In genomic region chr17:31664760-31665159, GRCm38 (mm10) we compare ENCODE assay signal across 9 mouse cellular contexts. TPM values are rescaled to one million over a fixed set of nuclear protein-coding genes. Genes with fewer than 3 reads are reported as not detected.
DNase-seq lines count a peak whose midpoint lies in the region; ATAC-seq and TF ChIP-seq lines count a peak whose summit lies in the region.
"Had no signal": no experiment of that assay in that cellular context is flagged by ENCODE, and none has a peak within 500 bp of the region (broad histone marks: within the 10 kb centered on the region; RNA-seq: fewer than 3 reads in every experiment).

No protein-coding gene starts in this region.

- in situ Hi-C loops in CH12.LX (cut with MboI; ENCODE audit: low pct_ligation_motif_present, low pct_unique_long_range_greater_than_20kb, low sequenced_read_pairs), result loop anchor here (10.0 kb wide), 1 partner anchor 150 kb away; the partner anchor contains the start of gene Wdr4

- TF ChIP-seq POLR2A in CH12.LX (IDR thresholded peaks at IDR 0.05; ENCODE audit: low read depth, low read length), result no peak

- no peaks in the 10 kb centered on the region for H3K79me2 ChIP-seq in CH12.LX (replicated peaks; ENCODE audit: control insufficient read depth, extremely low read depth, insufficient read depth, poor library complexity, severe bottlenecking)

- peak; percentile 73 for ATAC-seq in heart, embryonic 16.5 days (replicated peaks; ENCODE audit: extremely low read depth, insufficient read depth, low FRiP score)
- ATAC-seq in lung, embryonic 14.5 days (ENCODE audit: insufficient read depth), result peak; percentile 75

- DNase-seq in CH12.LX (ENCODE audit: extremely low read depth), result peak; percentile 82
- peak; percentile 44 for DNase-seq in c-Kit-negative CD71-positive TER-119-positive erythroid progenitor cells, embryonic 14.5 days (ENCODE audit: low read depth, low spot score)
- DNase-seq in forebrain, embryonic 10.5 days (ENCODE audit: extremely low spot score, low spot score), result peak; percentile 78
- DNase-seq in layer of hippocampus, adult 11-12 months (ENCODE audit: low spot score), result peak; percentile 83
- peak; percentile 88 for DNase-seq in lung, embryonic 14.5 days
- peak; percentile 87 for DNase-seq in ovary, postnatal 36 days (ENCODE audit: low spot score)
- DNase-seq in thymus, postnatal 10 days (ENCODE audit: low spot score in 2 of 2), result peak; percentile 74 to 85

- no peak overlapping the region; the same call in 1 of the 2 replicates for H3K4me2 ChIP-seq in CH12.LX (ENCODE audit: insufficient read depth, low read depth, poor library complexity, severe bottlenecking)
- no peak overlapping the region for H3K4me2 ChIP-seq in heart, embryonic 16.5 days (ENCODE audit: low read depth, low read length)
- no peak overlapping the region for H3K4me2 ChIP-seq in lung, embryonic 14.5 days
- H3K4me2 ChIP-seq: heart, embryonic 13.5 days had no signal

- dilution Hi-C loops in CH12.LX (cut with MboI; ENCODE audit: extremely low pct_ligation_motif_present, extremely low pct_unique_long_range_greater_than_20kb, low sequenced_read_pairs), result no loop called here

- H3K36me3 ChIP-seq in CH12.LX (replicated peaks in 1 of 2; ENCODE audit: control insufficient read depth in 1 of 2, insufficient read depth in 1 of 2, low read length in 1 of 2), result no peaks in the 10 kb centered on the region
- no peaks in the 10 kb centered on the region for H3K36me3 ChIP-seq in forebrain, embryonic 10.5 days (replicated peaks)
- no peaks in the 10 kb centered on the region for H3K36me3 ChIP-seq in heart, embryonic 16.5 days (ENCODE audit: control insufficient read depth, insufficient read depth)
- H3K36me3 ChIP-seq in lung, embryonic 14.5 days (ENCODE audit: insufficient read depth), result no peaks in the 10 kb centered on the region
- H3K36me3 ChIP-seq: heart, embryonic 13.5 days had no signal

- no peak overlapping the region for H3K27ac ChIP-seq in CH12.LX (ENCODE audit: insufficient read depth, low read depth)
- H3K27ac ChIP-seq in forebrain, embryonic 10.5 days, result no peak overlapping the region
- no peak overlapping the region for H3K27ac ChIP-seq in heart, embryonic 16.5 days (ENCODE audit: low read length)
- no peak overlapping the region for H3K27ac ChIP-seq in lung, embryonic 14.5 days (ENCODE audit: low read depth)
- H3K27ac ChIP-seq: heart, embryonic 13.5 days had no signal

- no peak for TF ChIP-seq EP300 in CH12.LX (IDR thresholded peaks at IDR 0.05; ENCODE audit: low read length)

- TF ChIP-seq CTCF in CH12.LX (conservative IDR thresholded peaks at IDR 0.05 in 1 of 2, IDR thresholded peaks at IDR 0.05 in 1 of 2; ENCODE audit: low read depth in 2 of 2, low read length in 2 of 2), result peak; percentile 58 to 94
- TF ChIP-seq CTCF in lung, embryonic 14.5 days (IDR thresholded peaks at IDR 0.05; ENCODE audit: low read depth), result peak; percentile 88

- 16% methylated on average over 4 of the region's 4 CpGs for WGBS in forebrain, embryonic 10.5 days
- WGBS in heart, embryonic 16.5 days, result 1% methylated on average over 4 of the region's 4 CpGs
- WGBS in lung, embryonic 14.5 days, result 4% methylated on average over 4 of the region's 4 CpGs

- peak; percentile 97 for TF ChIP-seq RAD21 in CH12.LX (IDR thresholded peaks at IDR 0.05; ENCODE audit: low read depth, low read length)

- H3K4me3 ChIP-seq in CH12.LX (replicated peaks in 1 of 3; ENCODE audit: low read depth in 2 of 3, low read length in 2 of 3, poor library complexity in 1 of 3), result no peak overlapping the region
- H3K4me3 ChIP-seq in forebrain, embryonic 10.5 days, result no peak overlapping the region
- no peak overlapping the region for H3K4me3 ChIP-seq in heart, embryonic 16.5 days (ENCODE audit: low read length)
- no peak overlapping the region for H3K4me3 ChIP-seq in lung, embryonic 14.5 days (ENCODE audit: low read depth, low read length)
- H3K4me3 ChIP-seq: heart, embryonic 13.5 days had no signal

- H3K27me3 ChIP-seq in CH12.LX (replicated peaks), result peaks cover 5% of the 10 kb centered on the region
- H3K27me3 ChIP-seq in forebrain, embryonic 10.5 days (ENCODE audit: poor library complexity, severe bottlenecking), result no peaks in the 10 kb centered on the region
- no peaks in the 10 kb centered on the region; the same call in 1 of the 2 replicates for H3K27me3 ChIP-seq in heart, embryonic 16.5 days (ENCODE audit: control insufficient read depth, insufficient read depth, low read length)
- H3K27me3 ChIP-seq in lung, embryonic 14.5 days (ENCODE audit: insufficient read depth, low read length), result no peaks in the 10 kb centered on the region
- H3K27me3 ChIP-seq: heart, embryonic 13.5 days had no signal

- no peak overlapping the region for H3K9ac ChIP-seq in CH12.LX (ENCODE audit: insufficient read depth, low read depth)
- H3K9ac ChIP-seq in heart, embryonic 16.5 days (ENCODE audit: low read length), result no peak overlapping the region
- H3K9ac ChIP-seq in lung, embryonic 14.5 days, result no peak overlapping the region
- H3K9ac ChIP-seq: heart, embryonic 13.5 days had no signal

- peaks cover 4 to 12% of the 10 kb centered on the region in 2 experiments for H3K4me1 ChIP-seq in CH12.LX (ENCODE audit: control insufficient read depth in 1 of 2, insufficient read depth in 2 of 2)
- H3K4me1 ChIP-seq in forebrain, embryonic 10.5 days, result peaks cover 9% of the 10 kb centered on the region
- H3K4me1 ChIP-seq in heart, embryonic 16.5 days (ENCODE audit: control insufficient read depth, insufficient read depth, low read length), result no peaks in the 10 kb centered on the region
- no peaks in the 10 kb centered on the region for H3K4me1 ChIP-seq in lung, embryonic 14.5 days (ENCODE audit: insufficient read depth)
- H3K4me1 ChIP-seq: heart, embryonic 13.5 days had no signal

- H3K9me3 ChIP-seq in CH12.LX (replicated peaks; ENCODE audit: low read length), result peaks cover 2% of the 10 kb centered on the region
- H3K9me3 ChIP-seq in forebrain, embryonic 10.5 days, result no peaks in the 10 kb centered on the region
- H3K9me3 ChIP-seq in heart, embryonic 16.5 days (replicated peaks; ENCODE audit: control insufficient read depth, low read length), result no peaks in the 10 kb centered on the region
- H3K9me3 ChIP-seq in lung, embryonic 14.5 days (ENCODE audit: low read depth, low read length), result no peaks in the 10 kb centered on the region
- H3K9me3 ChIP-seq: heart, embryonic 13.5 days had no signal

TF ChIP-seq in CH12.LX, 34 proteins besides CTCF, POLR2A, EP300 and RAD21:
- TF ChIP-seq MYC (IDR thresholded peaks at IDR 0.05; ENCODE audit: low read depth, low read length) (0 out of 2 replicates have a peak, but pooled peaks have one; percentile 49), CHD2 (IDR thresholded peaks at IDR 0.05; ENCODE audit: low read length) (no peak), SIN3A (IDR thresholded peaks at IDR 0.05; ENCODE audit: low read length) (no peak), MAFK (IDR thresholded peaks at IDR 0.05; ENCODE audit: insufficient replicate concordance, low read length) (no peak), JUN (IDR thresholded peaks at IDR 0.05; ENCODE audit: insufficient read depth, low read depth, low read length) (no peak), TCF12 (IDR thresholded peaks at IDR 0.05; ENCODE audit: low read depth, low read length) (0 out of 2 replicates have a peak, but pooled peaks have one; percentile 49), ZMIZ1 (IDR thresholded peaks at IDR 0.05; ENCODE audit: low read depth, low read length) (no peak), ZC3H11A (IDR thresholded peaks at IDR 0.05; ENCODE audit: low read depth, low read length) (peak; percentile 66), SMC3 (IDR thresholded peaks at IDR 0.05; ENCODE audit: low read depth, low read length) (peak; percentile 90), MAZ (IDR thresholded peaks at IDR 0.05; ENCODE audit: low read depth, low read length) (peak; percentile 42; the same call in 1 of the 2 replicates), USF2 (conservative IDR thresholded peaks at IDR 0.05; ENCODE audit: low read depth, low read length) (no peak), NRF1 (IDR thresholded peaks at IDR 0.05; ENCODE audit: low read depth, low read length) (0 out of 2 replicates have a peak, but pooled peaks have one; percentile 31), MAX (IDR thresholded peaks at IDR 0.05; ENCODE audit: low read length) (0 out of 2 replicates have a peak, but pooled peaks have one; percentile 42)

RNA-seq across cellular contexts. Expression of gene U2af1, which starts 6.1 kb away (rescaled TPM):
- total RNA-seq in CH12.LX (2012; rRNA removed) (141 and 183 TPM in 2 replicates), CH12.LX (2014; rRNA removed) (269 and 286 TPM in 2 replicates)
- 316 and 391 TPM in 2 replicates for polyA plus RNA-seq in CH12.LX (2012; ENCODE audit: insufficient read length, low read depth)
- 529 and 553 TPM in 2 replicates for polyA plus RNA-seq in forebrain, embryonic 10.5 days (2016; fragmentation: Nextera tagmentation; extraction: Ambion mirVana)
- polyA plus RNA-seq in heart, embryonic 16.5 days (2015; fragmentation: Nextera tagmentation; extraction: Ambion mirVana), result 187 and 204 TPM in 2 replicates
- polyA plus RNA-seq in lung, embryonic 14.5 days (2014; fragmentation: Nextera tagmentation; extraction: Ambion mirVana), result 174 and 202 TPM in 2 replicates

RNA-seq across cellular contexts. Expression of gene Cryaa, which starts 12.8 kb away (rescaled TPM):
- 0.17 and 0.51 TPM in 2 replicates for total RNA-seq in CH12.LX (2012; rRNA removed)
- not detected in 2 replicates for total RNA-seq in CH12.LX (2014; rRNA removed)
- polyA plus RNA-seq in CH12.LX (2012; ENCODE audit: insufficient read length, low read depth), result not detected in 2 replicates
- polyA plus RNA-seq in forebrain, embryonic 10.5 days (2016; fragmentation: Nextera tagmentation; extraction: Ambion mirVana), result 0.16 TPM in 1 of 2 replicates, not detected in the other
- 0.21 TPM in 1 of 2 replicates, not detected in the other for polyA plus RNA-seq in heart, embryonic 16.5 days (2015; fragmentation: Nextera tagmentation; extraction: Ambion mirVana)
- not detected in 2 replicates for polyA plus RNA-seq in lung, embryonic 14.5 days (2014; fragmentation: Nextera tagmentation; extraction: Ambion mirVana)
- polyA plus RNA-seq: heart, embryonic 13.5 days had no signal

RNA-seq across cellular contexts. Expression of gene Cbs, which starts 27.7 kb away (rescaled TPM):
- total RNA-seq in CH12.LX (2012; rRNA removed), result 1.4 and 1.5 TPM in 2 replicates
- 1.2 and 1.3 TPM in 2 replicates for total RNA-seq in CH12.LX (2014; rRNA removed)
- 1.9 and 3.0 TPM in 2 replicates for polyA plus RNA-seq in CH12.LX (2012; ENCODE audit: insufficient read length, low read depth)
- polyA plus RNA-seq in forebrain, embryonic 10.5 days (2016; fragmentation: Nextera tagmentation; extraction: Ambion mirVana), result 2.1 and 2.3 TPM in 2 replicates
- polyA plus RNA-seq in heart, embryonic 16.5 days (2015; fragmentation: Nextera tagmentation; extraction: Ambion mirVana), result 0.82 and 0.88 TPM in 2 replicates
- polyA plus RNA-seq in lung, embryonic 14.5 days (2014; fragmentation: Nextera tagmentation; extraction: Ambion mirVana), result 2.5 and 2.7 TPM in 2 replicates
